Mouse (Mus musculus): ENCODE measurements around the gene Sh3bp5l. TPM values are rescaled to one million over a fixed set of nuclear protein-coding genes. Genes with fewer than 3 reads are reported as not detected.

Gene Sh3bp5l
- polyA plus RNA-seq, 1 experiment from 2014 or later = 6.4 TPM

- no peaks in the 10 kb centered on the region for H3K79me2 ChIP-seq (ENCODE audit: inconsistent target)
- no peak within 1 kb of the TSS for H3K4me3 ChIP-seq (ENCODE audit: inconsistent target)
- H3K36me3 ChIP-seq (ENCODE audit: inconsistent target) = no peaks in the 10 kb centered on the region
- 76% methylated on average over 3 of the region's 3 CpGs for WGBS (ENCODE audit: missing documents)
- H3K27ac ChIP-seq = no peak within 1 kb of the TSS
These were observed 48.3 kb downstream of the Sh3bp5l start, which contains the start of gene Lypd8 for GRCm38 (mm10) chr11:58378763-58379278. Gene Lypd8 (plus strand): TSS chr11:58379043.

- no peak overlapping the region for H3K27ac ChIP-seq
- 100% methylated on average over 1 of the region's 1 CpGs for WGBS (ENCODE audit: missing documents)
- H3K79me2 ChIP-seq (ENCODE audit: inconsistent target) = no peaks in the 10 kb centered on the region
- no peak overlapping the region for H3K4me3 ChIP-seq (ENCODE audit: inconsistent target)
- no peaks in the 10 kb centered on the region for H3K36me3 ChIP-seq (ENCODE audit: inconsistent target)
These were observed 49.0 kb downstream of the Sh3bp5l start for GRCm38 (mm10) chr11:58379516-58379915.

- WGBS (ENCODE audit: missing documents) = 91% methylated on average over 6 of the region's 6 CpGs
These were observed 51.9 kb downstream of the Sh3bp5l start for GRCm38 (mm10) chr11:58382471-58382870.

More at GRCm38 (mm10) chr11:58382471-58382870, 51.9 kb downstream of the Sh3bp5l start:
- H3K79me2 ChIP-seq (ENCODE audit: inconsistent target) = no peaks in the 10 kb centered on the region
- no peak overlapping the region for H3K27ac ChIP-seq
- H3K36me3 ChIP-seq (ENCODE audit: inconsistent target) = no peaks in the 10 kb centered on the region
- H3K4me3 ChIP-seq (ENCODE audit: inconsistent target) = no peak overlapping the region

Other genes with a start within 250 kb of the Sh3bp5l start
- not detected in 3 replicates for gene Gm12248, start 237.6 kb upstream of the Sh3bp5l start, polyA plus RNA-seq (2018)
- gene Cnot8, start 226.6 kb upstream of the Sh3bp5l start, polyA plus RNA-seq (2018) = 35.8 to 41.5 TPM (median 36.2 TPM) in 3 replicates
- gene Gemin5, start 162.2 kb upstream of the Sh3bp5l start, polyA plus RNA-seq (2018) = 4.7 to 12.0 TPM (median 5.4 TPM) in 3 replicates
- 36.9 to 51.5 TPM (median 42.8 TPM) in 3 replicates for gene Mrpl22, start 159.1 kb upstream of the Sh3bp5l start, polyA plus RNA-seq (2018)
- gene Igtp, start 131.2 kb upstream of the Sh3bp5l start, polyA plus RNA-seq (2018) = 25.7 to 94.8 TPM (median 34.2 TPM) in 3 replicates
- 32.0 to 97.2 TPM (median 40.6 TPM) in 3 replicates for gene Irgm2, start 131.1 kb upstream of the Sh3bp5l start, polyA plus RNA-seq (2018)
- 0.17 TPM in 1 of 3 replicates, not detected in the others for gene 4930438A08Rik, start 55.9 kb upstream of the Sh3bp5l start, polyA plus RNA-seq (2018)
- gene Zfp692, start 23.7 kb upstream of the Sh3bp5l start, polyA plus RNA-seq (2018) = 2.9 to 5.3 TPM (median 4.7 TPM) in 3 replicates
- 7.9 to 19.4 TPM (median 9.7 TPM) in 3 replicates for gene Zfp672, start 385 bp upstream of the Sh3bp5l start, polyA plus RNA-seq (2018)
- not detected in 3 replicates for gene Lypd8, start 48.3 kb downstream of the Sh3bp5l start, polyA plus RNA-seq (2018)
- gene 1810065E05Rik, start 90.4 kb downstream of the Sh3bp5l start, polyA plus RNA-seq (2018) = not detected in 3 replicates
- gene Gm12253, start 101.8 kb downstream of the Sh3bp5l start, polyA plus RNA-seq (2018) = not detected in 3 replicates
- gene Lypd9, start 122.2 kb downstream of the Sh3bp5l start, polyA plus RNA-seq (2018) = not detected in 3 replicates
- not detected in 3 replicates for gene Olfr30, start 131.5 kb downstream of the Sh3bp5l start, polyA plus RNA-seq (2018)
- gene Olfr332, start 161.8 kb downstream of the Sh3bp5l start, polyA plus RNA-seq (2018) = not detected in 3 replicates
- not detected in 3 replicates for gene Olfr331, start 171.8 kb downstream of the Sh3bp5l start, polyA plus RNA-seq (2018)
- not detected in 3 replicates for gene Olfr330, start 204.1 kb downstream of the Sh3bp5l start, polyA plus RNA-seq (2018)
- gene Olfr329-ps, start 215.7 kb downstream of the Sh3bp5l start, polyA plus RNA-seq (2018) = not detected in 3 replicates
- gene Olfr328, start 224.9 kb downstream of the Sh3bp5l start, polyA plus RNA-seq (2018) = not detected in 3 replicates
- not detected in 3 replicates for gene Olfr224, start 239.8 kb downstream of the Sh3bp5l start, polyA plus RNA-seq (2018)
- gene Olfr325, start 247.0 kb downstream of the Sh3bp5l start, polyA plus RNA-seq (2018) = not detected in 3 replicates